Comparison of ENCODE assay signal across 30 mouse cellular contexts in genomic region chr6:68449042-68449832, GRCm38 (mm10).
DNase-seq lines count a peak whose midpoint lies in the region; ATAC-seq and TF ChIP-seq lines count a peak whose summit lies in the region.
"Had no signal": no experiment of that assay in that cellular context is flagged by ENCODE, and none has a peak within 500 bp of the region (broad histone marks: within the 10 kb centered on the region; RNA-seq: fewer than 3 reads in every experiment).

No protein-coding gene starts in this region.

- no peak for TF ChIP-seq CTCF in brain, embryonic 14.5 days (IDR thresholded peaks at IDR 0.05; ENCODE audit: borderline replicate concordance, extremely low read depth, insufficient read depth, insufficient read length)

- 0 out of 2 replicates have a peak, but pooled peaks have one; percentile 48 for ATAC-seq in embryonic facial prominence, embryonic 11.5 days (replicated peaks; ENCODE audit: insufficient number of reproducible peaks, low FRiP score, low TSS enrichment, low read depth)
- ATAC-seq in lung, embryonic 16.5 days (ENCODE audit: low read depth) = peak; percentile 93
- ATAC-seq in megakaryocyte-erythroid progenitor cell, adult 5-6 weeks (replicated peaks; ENCODE audit: low FRiP score, low TSS enrichment, poor library complexity, severe bottlenecking) = no peak
- ATAC-seq: forebrain, embryonic 13.5 days; midbrain, embryonic 15.5 days had no signal

- peak; percentile 0 for DNase-seq in embryonic facial prominence, embryonic 11.5 days (ENCODE audit: low spot score)
- DNase-seq in embryonic facial prominence, embryonic 10.5 days (ENCODE audit: low spot score) = no peak
- no peak for DNase-seq in lung, postnatal 25 days (ENCODE audit: low spot score)
- DNase-seq in 3T3-L1 (ENCODE audit: low read depth, low spot score) = peak; percentile 21
- DNase-seq in brain, embryonic 14.5 days (ENCODE audit: low read depth) = peak; percentile 8
- DNase-seq in gastrocnemius, postnatal 10 days = no peak
- DNase-seq: adrenal gland, postnatal 25 days; cerebellum, adult 8-10 months; cerebellum, postnatal 25 days; gastrocnemius, postnatal 25 days; heart, adult 11 months; heart, postnatal 36 days; kidney, adult 18-20 months; kidney, postnatal 36 days; thymus, postnatal 14 days had no signal

- no peak overlapping the region for H3K4me2 ChIP-seq in embryonic facial prominence, embryonic 11.5 days (ENCODE audit: low read depth, low read length)
- no peak overlapping the region for H3K4me2 ChIP-seq in lung, embryonic 16.5 days (ENCODE audit: low read depth, low read length)
- H3K4me2 ChIP-seq: embryonic facial prominence, embryonic 15.5 days; forebrain, embryonic 13.5 days; heart, embryonic 15.5 days; hindbrain, embryonic 12.5 days; limb, embryonic 13.5 days; liver, embryonic 11.5 days; midbrain, embryonic 15.5 days; neural tube, embryonic 12.5 days; stomach, embryonic 15.5 days had no signal

- H3K9me3 ChIP-seq in embryonic facial prominence, embryonic 11.5 days (replicated peaks; ENCODE audit: control insufficient read depth, low read length) = no peaks in the 10 kb centered on the region
- H3K9me3 ChIP-seq in embryonic facial prominence, embryonic 10.5 days = no peaks in the 10 kb centered on the region
- no peaks in the 10 kb centered on the region for H3K9me3 ChIP-seq in lung, embryonic 16.5 days (ENCODE audit: control insufficient read depth, low read length)
- H3K9me3 ChIP-seq: embryonic facial prominence, embryonic 15.5 days; forebrain, embryonic 13.5 days; heart, embryonic 10.5 days; heart, embryonic 15.5 days; hindbrain, embryonic 12.5 days; limb, embryonic 13.5 days; midbrain, embryonic 15.5 days; neural tube, embryonic 12.5 days; stomach, embryonic 15.5 days had no signal

- no peaks in the 10 kb centered on the region for H3K36me3 ChIP-seq in embryonic facial prominence, embryonic 11.5 days (replicated peaks; ENCODE audit: control insufficient read depth, insufficient read depth, low read depth, low read length)
- H3K36me3 ChIP-seq in embryonic facial prominence, embryonic 10.5 days (replicated peaks) = no peaks in the 10 kb centered on the region
- H3K36me3 ChIP-seq in lung, embryonic 16.5 days (ENCODE audit: control insufficient read depth, insufficient read depth, low read length) = no peaks in the 10 kb centered on the region
- H3K36me3 ChIP-seq: embryonic facial prominence, embryonic 15.5 days; heart, embryonic 10.5 days; heart, embryonic 15.5 days; hindbrain, embryonic 12.5 days; limb, embryonic 13.5 days; midbrain, embryonic 15.5 days; neural tube, embryonic 12.5 days; stomach, embryonic 15.5 days had no signal

- H3K4me1 ChIP-seq in embryonic facial prominence, embryonic 11.5 days (ENCODE audit: control insufficient read depth, insufficient read depth, low read length) = no peaks in the 10 kb centered on the region; the same call in 1 of the 2 replicates
- no peaks in the 10 kb centered on the region for H3K4me1 ChIP-seq in embryonic facial prominence, embryonic 10.5 days
- H3K4me1 ChIP-seq in lung, embryonic 16.5 days (replicated peaks; ENCODE audit: control insufficient read depth, insufficient read depth, low read length) = no peaks in the 10 kb centered on the region
- H3K4me1 ChIP-seq: embryonic facial prominence, embryonic 15.5 days; forebrain, embryonic 13.5 days; heart, embryonic 10.5 days; heart, embryonic 15.5 days; hindbrain, embryonic 12.5 days; limb, embryonic 13.5 days; midbrain, embryonic 15.5 days; neural tube, embryonic 12.5 days; stomach, embryonic 15.5 days had no signal

- WGBS in embryonic facial prominence, embryonic 11.5 days = 77% methylated on average over 3 of the region's 3 CpGs
- 90% methylated on average over 3 of the region's 3 CpGs for WGBS in embryonic facial prominence, embryonic 10.5 days
- WGBS in lung, embryonic 16.5 days = 71% methylated on average over 3 of the region's 3 CpGs

- no peaks in the 10 kb centered on the region for H3K27me3 ChIP-seq in embryonic facial prominence, embryonic 11.5 days (ENCODE audit: control insufficient read depth, insufficient read depth, low read length)
- no peaks in the 10 kb centered on the region for H3K27me3 ChIP-seq in embryonic facial prominence, embryonic 10.5 days (replicated peaks; ENCODE audit: low read depth, poor library complexity, severe bottlenecking)
- no peaks in the 10 kb centered on the region for H3K27me3 ChIP-seq in lung, embryonic 16.5 days (ENCODE audit: control insufficient read depth, insufficient read depth, low read depth, low read length)
- H3K27me3 ChIP-seq: embryonic facial prominence, embryonic 15.5 days; forebrain, embryonic 13.5 days; heart, embryonic 15.5 days; hindbrain, embryonic 12.5 days; limb, embryonic 13.5 days; midbrain, embryonic 15.5 days; neural tube, embryonic 12.5 days; stomach, embryonic 15.5 days had no signal

- H3K4me3 ChIP-seq in embryonic facial prominence, embryonic 11.5 days (ENCODE audit: low read depth, low read length) = no peak overlapping the region
- no peak overlapping the region for H3K4me3 ChIP-seq in embryonic facial prominence, embryonic 10.5 days
- no peak overlapping the region for H3K4me3 ChIP-seq in lung, embryonic 16.5 days (ENCODE audit: low read length)
- H3K4me3 ChIP-seq: embryonic facial prominence, embryonic 15.5 days; forebrain, embryonic 13.5 days; heart, embryonic 10.5 days; heart, embryonic 15.5 days; hindbrain, embryonic 12.5 days; layer of hippocampus, adult 2 months; left cerebral cortex, adult 2 months; limb, embryonic 13.5 days; midbrain, embryonic 15.5 days; neural tube, embryonic 12.5 days; stomach, embryonic 15.5 days had no signal

- no peak overlapping the region for H3K27ac ChIP-seq in embryonic facial prominence, embryonic 11.5 days (replicated peaks; ENCODE audit: low read depth, low read length)
- H3K27ac ChIP-seq in embryonic facial prominence, embryonic 10.5 days (replicated peaks) = no peak overlapping the region
- no peak overlapping the region for H3K27ac ChIP-seq in lung, embryonic 16.5 days (ENCODE audit: low read length)
- H3K27ac ChIP-seq: embryonic facial prominence, embryonic 15.5 days; forebrain, embryonic 13.5 days; heart, embryonic 10.5 days; heart, embryonic 15.5 days; hindbrain, embryonic 12.5 days; layer of hippocampus, adult 2 months; left cerebral cortex, adult 2 months; limb, embryonic 13.5 days; macrophage; midbrain, embryonic 15.5 days; neural tube, embryonic 12.5 days; stomach, embryonic 15.5 days had no signal

- no peak for TF ChIP-seq POLR2A in brain, embryonic 14.5 days (IDR thresholded peaks at IDR 0.05; ENCODE audit: borderline replicate concordance, extremely low read depth, insufficient read depth, insufficient read length, poor library complexity, severe bottlenecking)

- H3K9ac ChIP-seq in embryonic facial prominence, embryonic 11.5 days (replicated peaks; ENCODE audit: low read length) = no peak overlapping the region
- H3K9ac ChIP-seq in lung, embryonic 16.5 days (ENCODE audit: low read length) = no peak overlapping the region
- H3K9ac ChIP-seq: embryonic facial prominence, embryonic 15.5 days; forebrain, embryonic 13.5 days; heart, embryonic 15.5 days; hindbrain, embryonic 12.5 days; limb, embryonic 13.5 days; midbrain, embryonic 15.5 days; neural tube, embryonic 12.5 days; stomach, embryonic 15.5 days had no signal

Comparison
In these comparisons a context has a peak if more than half of its experiments do, and no peak if none do; other contexts are left out.
1. DNase-seq: peak in embryonic facial prominence, embryonic 11.5 days (single experiment), 3T3-L1 (single experiment) and brain, embryonic 14.5 days (single experiment); none in embryonic facial prominence, embryonic 10.5 days (single experiment), lung, postnatal 25 days (single experiment) and gastrocnemius, postnatal 10 days (single experiment).